Mouse (Mus musculus) megakaryocyte progenitor cell, adult 5-6 weeks (primary cell): Measurements from ENCODE around the gene Clba1. TPM values are rescaled to one million over a fixed set of nuclear protein-coding genes. Genes with fewer than 3 reads are reported as not detected.

Source experiments
- ATAC-seq: replicated peaks from 2 replicates; pipeline ENCODE4 v1.8.0; 2016; ENCODE audit warnings: mild to moderate bottlenecking, moderate TSS enrichment, inconsistent platforms; ENCODE audit not compliant: poor library complexity
- total RNA-seq, 2 experiments: library from RNA; stranded (forward) in 1 of 2; stranded (reverse) in 1 of 2; fragments of 157-497, 149-512 nt in 1 of 2; fragments of 200-1000 nt in 1 of 2; gene quantifications; 2 replicates each; pipeline versions ENCODE4 v1.2.3 to v1.2.4; 2015 to 2017

Clba1 gene
- 0.39 and 0.52 TPM in 2 replicates for total RNA-seq (2015)
- total RNA-seq (2017): 0.87 and 1.0 TPM in 2 replicates

DNA sequence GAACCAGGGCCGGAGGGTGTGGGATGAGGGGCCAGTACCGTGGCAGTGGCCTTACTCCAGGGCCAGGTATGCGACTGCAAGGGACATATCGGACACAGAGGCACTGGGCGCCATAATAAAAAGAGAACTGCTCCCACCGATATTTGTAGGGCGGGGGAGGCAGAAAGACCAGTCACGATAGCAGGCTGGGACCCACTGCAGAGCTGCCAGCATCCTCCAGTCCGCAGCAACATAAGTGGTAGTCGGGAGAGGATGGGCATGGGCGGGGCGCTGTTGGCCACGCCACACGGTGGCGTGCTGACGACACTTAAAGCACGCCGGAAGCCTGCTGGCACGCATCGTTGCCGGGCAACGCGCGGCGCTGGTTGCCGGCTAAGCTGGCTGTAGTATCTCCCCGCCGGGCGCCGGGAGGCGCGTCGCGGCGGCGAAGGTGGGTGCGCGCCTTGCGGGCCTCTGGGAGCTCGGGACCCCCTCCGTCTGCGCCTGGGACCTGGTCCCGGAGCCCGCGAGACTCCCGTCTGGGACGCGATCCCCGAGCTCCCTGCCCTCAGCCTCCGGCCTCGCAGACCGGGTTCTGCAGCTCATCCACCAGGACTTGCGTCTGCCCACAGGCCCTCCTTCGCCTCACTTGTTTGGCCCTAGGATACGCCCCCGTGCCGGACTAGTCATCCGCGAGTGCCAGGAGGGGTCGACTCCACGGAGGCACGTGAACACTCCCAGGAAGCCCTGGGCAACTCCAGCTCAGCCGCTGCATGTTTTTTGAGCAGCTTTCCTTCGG lies at the start of gene Clba1:
Clba1 (plus strand) TSS at position 351 of the 778 bp plus-strand sequence.
- peak; percentile 93 for ATAC-seq

DNA sequence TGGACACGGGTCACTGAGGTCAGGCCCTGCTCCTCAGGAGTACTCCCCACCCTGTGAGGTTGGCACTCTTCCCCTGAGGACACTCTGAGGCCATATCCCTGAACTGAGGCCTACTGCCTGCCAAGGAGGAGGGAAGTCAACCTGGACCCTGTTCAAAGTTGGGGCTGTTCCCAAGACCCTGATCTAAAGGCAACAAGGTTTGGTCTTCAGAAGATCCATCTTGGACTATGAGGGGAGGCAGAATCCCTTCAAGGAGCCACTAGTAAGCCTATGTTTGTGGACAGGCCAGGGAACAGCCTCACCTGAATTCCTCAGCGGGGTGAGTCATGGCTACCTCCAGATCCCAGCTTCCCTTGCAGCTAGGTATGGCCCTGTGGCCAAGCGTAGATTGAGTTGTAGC lies 49.3 kb upstream of the Clba1 start:
- no peak for ATAC-seq

DNA sequence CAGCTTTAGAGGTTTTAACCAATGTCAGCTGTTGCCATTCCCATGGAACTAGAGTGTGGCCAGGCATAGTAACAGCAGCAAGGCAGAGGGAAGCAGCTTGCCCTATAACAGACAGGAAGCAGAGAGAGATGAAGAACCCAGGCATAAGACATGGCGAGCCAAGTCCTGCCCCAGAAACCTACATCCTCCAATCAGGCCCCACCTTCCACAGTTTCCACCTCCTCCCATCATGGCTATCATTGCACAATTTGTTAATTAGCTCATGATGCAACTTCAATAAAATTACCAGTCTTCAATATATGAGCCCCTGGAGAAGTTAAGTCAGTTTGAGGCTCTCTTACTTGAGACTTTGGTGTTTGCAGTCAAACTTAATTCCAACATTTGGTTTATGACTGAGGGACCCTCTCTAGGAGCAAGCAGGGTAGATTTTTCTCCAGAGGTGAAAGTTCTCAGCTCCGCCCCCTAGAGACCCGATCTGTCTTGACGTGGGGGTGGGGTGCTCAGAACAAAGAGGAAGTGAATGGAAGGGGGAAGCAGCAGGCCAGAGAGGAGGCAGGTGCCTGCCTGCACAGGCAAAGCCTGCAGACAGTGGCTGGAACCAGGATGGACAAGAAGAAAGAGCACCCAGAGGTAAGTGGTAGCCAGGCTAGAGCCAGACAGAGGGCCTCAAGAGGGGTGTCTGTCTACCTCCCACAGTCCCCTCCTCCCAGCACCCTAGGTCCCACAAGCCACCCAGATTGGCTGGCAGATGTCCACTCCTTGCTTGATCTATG lies 48.4 kb upstream of the Clba1 start, which contains the start of gene Pld4:
Pld4 (plus strand) TSS at position 502 of the 773 bp plus-strand sequence.
- peak; percentile 76 for ATAC-seq

DNA sequence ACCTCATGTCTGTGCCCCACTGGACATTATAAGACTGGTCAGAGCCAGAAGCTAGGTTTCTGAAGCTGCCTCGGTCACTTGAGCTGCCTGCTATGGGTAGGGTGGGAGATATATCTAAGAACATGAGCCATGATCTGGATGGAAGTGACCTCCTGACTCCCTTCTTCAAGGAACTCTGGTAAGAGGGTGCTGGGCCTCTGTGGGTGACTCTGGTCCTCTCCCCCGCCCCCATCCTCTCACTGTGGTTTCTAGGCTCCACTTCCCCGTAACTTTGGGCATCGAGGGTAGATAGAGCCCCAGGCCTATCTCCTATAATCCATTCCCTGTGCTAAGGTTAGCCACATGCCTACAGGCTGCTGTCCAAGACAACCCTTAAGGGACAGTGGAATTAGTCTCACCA lies 47.3 kb upstream of the Clba1 start:
- ATAC-seq: no peak

DNA sequence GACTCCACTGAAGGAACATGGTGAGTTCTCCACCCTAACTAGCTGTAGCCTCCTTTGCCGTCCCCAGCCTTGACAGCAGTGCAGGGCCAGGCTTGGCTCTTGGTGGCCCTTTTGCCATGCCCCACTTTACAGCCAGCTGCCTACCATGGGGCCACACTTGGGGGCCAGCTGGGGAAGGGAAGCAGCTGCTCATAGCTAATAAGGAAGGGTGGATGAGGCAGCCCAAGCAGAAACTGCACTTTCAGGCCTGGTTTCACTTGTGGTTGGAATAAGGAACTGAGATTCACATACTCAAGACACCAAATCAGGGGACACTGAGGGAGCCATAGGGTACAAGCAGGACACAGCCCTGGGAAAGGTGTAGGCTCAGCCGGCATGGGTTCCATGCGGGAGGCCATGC lies 46.7 kb upstream of the Clba1 start:
- peak; percentile 75 for ATAC-seq

DNA sequence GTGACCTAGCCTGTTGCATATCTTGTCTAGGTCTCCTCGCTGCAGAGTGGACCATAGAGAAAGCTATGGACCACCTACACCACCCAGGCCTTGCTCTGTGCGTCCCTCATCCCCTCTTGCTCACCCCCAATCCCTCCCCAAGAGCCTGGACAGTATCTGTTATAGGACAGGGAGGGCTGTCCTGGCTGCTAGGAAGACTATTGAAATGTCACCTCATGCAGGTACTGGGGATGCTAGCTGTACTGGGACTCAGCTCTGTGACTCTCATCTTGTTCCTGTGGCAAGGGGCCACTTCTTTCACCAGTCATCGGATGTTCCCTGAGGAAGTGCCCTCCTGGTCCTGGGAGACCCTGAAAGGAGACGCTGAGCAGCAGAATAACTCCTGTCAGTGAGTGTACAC lies 45.6 kb upstream of the Clba1 start:
- no peak for ATAC-seq

DNA sequence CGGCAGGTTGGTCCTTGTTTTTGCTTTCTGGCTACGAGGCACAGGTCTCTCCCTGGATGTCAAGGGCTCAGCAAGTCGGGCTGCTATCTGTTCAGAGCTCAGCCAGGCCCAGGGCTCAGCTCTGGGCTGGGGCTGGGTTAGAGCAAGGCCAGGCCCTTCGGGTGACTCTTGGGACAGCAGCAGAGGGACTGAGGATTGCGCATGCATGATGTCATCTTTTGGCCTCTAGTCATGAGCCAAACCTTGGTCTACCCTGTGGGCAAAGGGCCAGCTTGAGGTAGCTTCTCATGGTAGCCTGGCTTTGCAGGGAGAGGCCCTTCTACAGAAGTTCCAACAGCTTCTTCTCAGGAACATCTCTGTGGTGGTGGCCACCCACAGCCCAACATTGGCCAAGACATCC lies 44.6 kb upstream of the Clba1 start:
- ATAC-seq: no peak

DNA sequence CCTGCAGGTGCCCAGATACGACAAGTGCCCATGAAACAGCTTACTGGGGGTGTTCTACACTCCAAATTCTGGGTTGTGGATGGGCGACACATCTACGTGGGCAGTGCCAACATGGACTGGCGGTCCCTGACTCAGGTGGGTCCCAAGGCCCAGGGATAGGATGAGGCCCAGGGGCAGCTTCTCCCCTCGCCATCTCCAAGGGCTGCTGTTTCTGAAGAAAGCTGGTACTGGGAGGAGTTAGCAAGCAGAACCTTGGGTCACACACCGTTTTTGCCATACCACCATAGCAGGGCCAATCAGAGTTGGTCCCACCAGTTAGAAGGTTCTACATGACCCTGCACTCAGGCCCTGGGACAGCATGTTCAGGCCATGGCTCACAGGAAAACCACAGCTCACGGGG lies 43.7 kb upstream of the Clba1 start:
- no peak for ATAC-seq

DNA sequence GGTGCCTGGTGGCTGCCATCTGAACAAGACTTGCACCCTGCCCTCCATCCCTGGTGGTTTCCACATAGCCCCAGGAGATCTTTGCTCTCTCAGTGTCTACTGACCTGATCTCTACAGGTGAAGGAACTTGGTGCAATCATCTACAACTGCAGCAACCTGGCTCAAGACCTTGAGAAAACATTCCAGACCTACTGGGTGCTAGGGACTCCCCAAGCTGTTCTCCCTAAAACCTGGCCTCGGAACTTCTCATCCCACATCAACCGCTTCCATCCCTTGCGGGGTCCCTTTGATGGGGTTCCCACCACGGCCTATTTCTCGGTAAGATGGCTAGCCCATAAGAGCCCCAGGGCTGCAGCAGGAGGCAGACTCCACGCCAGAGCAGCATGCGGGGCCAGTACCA lies 42.2 kb upstream of the Clba1 start:
- no peak for ATAC-seq

DNA sequence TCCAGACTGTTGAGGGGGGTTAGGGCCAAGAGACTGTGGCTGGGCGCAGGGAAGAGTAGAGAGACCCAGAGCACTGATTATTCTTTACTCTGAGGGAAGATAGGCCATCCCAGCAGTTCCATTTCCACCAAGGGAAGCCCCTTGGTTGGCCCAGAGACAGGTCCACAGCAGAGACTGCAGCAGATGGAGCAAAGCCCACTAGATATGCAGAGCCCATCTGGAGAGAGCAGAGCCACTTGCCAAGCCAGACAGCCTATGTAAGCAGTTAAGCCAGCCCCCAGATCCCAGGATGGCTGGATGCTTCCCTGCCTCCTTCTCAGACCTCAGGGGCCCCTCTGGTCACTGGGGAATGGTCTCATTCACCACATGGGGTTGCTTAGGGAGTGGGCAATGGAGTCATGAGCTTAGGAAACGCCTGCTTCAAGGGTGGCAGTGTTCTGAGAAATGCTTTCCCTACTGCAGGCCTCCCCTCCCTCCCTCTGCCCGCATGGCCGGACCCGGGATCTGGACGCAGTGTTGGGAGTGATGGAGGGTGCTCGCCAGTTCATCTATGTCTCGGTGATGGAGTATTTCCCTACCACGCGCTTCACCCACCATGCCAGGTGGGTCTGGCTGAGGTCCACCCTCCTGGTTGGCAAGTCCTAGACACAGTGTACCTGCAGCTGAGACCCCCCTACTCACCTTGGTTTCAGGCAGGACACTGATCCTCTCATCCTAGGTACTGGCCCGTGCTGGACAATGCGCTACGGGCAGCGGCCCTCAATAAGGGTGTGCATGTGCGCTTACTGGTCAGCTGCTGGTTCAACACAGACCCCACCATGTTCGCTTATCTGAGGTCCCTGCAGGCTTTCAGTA lies 41.5 kb upstream of the Clba1 start:
- no peak for ATAC-seq

DNA sequence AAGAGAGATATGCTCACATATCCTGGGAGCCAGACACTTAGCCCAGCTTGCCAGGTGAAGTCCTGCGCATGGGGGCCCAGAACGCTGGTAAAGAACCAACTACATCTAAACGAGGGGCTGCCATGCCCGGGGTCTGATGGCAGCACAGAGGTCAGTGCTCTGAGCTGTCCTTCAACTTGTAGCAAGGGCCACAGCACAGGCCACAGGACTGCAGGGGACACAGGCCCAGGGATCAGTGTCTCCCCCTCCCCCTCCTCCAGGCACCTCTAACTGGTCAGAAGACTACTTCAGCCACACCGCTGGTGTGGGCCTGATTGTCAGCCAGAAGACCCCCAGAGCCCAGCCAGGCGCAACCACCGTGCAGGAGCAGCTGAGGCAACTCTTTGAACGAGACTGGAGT lies 40.6 kb upstream of the Clba1 start:
- ATAC-seq: no peak

DNA sequence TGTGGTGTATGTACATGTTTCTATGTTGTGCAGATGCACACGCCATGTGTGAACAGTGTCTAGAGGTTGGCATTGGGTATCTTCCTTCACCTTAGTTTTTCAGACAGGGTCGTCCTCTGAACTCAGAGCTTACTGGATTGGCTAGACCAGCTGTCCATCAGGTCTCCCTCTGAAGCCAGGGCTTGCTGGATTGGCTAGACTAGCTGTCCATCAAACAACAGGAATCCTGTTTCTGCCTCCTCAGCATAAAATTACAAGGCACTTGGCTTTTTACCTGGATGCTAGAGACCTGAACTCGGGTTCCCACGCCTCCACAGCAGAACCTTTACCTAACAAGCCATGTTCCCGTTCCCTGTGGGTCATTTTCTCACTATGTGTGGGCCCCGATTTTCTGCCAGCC lies 39.7 kb upstream of the Clba1 start:
- no peak for ATAC-seq

DNA sequence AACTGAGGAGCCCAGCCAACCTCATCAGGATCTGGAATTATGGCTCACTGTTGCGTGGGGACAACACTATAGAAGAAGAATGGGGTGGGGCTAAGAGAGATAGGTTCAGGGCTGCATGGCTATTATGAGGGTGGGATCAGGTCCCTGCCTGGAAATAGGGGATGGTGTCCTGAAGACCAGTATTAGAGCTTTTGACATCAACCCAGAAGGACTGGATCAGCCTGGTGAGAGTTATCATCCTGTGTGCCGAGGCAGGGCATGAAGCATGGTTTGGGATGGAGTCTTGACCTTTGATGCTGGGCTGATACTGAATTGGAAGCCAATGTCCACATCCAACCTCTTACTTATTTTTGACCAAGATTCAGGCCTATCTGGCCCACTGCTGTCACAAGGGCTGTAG lies 39.0 kb upstream of the Clba1 start:
- ATAC-seq: no peak

DNA sequence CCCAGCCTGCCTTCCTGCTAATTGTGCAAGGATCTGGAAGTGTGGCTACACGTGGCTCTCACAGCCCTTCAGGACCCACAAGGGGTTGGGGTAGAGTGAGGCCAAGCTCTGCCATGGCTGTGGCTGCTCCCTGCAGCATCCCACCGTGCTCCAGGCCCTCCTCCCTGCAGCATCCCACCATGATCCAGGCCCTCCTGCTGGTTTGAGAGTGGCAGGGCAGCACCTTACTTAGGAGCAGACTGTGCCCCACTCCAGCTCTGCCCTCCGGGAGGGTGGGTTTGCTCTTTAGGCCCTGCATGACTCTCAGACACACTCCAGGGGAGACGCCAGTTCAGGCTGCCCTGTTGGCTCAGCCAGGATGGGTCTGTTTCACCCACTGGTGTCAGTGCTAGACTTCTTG lies 38.3 kb upstream of the Clba1 start:
- no peak for ATAC-seq

DNA sequence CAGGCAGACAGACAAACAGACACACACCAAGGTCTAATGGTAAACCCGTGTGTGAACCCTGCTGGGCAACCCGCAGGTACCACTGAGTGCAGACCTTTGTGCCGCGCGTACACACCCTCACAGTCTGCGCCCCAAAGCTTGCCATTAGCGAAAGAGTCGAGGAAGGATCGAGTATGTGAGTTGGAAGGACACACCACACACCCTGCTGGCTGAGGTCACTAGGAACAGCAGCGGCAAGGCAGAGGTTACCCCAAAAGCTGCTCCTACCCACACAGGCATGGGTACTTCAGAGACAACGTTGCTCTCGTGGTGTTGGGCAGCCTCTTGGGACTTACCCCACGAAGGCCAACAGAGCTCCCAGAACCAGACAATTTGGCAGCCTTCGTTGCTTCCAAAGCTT lies 36.4 kb upstream of the Clba1 start:
- no peak for ATAC-seq

DNA sequence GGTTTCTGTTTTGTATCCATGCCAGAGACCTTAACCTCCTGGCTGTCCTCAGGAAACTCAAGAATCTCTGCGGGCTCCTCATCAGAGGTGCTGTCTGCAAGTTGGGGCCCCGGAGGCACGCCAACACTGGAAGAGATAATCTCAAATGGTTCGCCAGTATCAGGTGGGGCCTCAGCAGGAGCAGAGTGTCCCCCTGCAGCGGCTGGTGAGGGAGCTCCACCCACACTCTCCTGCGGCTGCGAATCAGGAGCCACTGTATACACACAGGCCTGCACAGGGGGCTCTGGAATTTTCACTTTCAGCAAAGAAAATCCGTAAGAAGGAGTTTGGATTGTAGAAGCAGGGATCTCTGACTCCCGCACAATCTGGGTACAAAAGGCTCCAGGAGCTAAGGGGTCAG lies 35.4 kb upstream of the Clba1 start:
- no peak for ATAC-seq

DNA sequence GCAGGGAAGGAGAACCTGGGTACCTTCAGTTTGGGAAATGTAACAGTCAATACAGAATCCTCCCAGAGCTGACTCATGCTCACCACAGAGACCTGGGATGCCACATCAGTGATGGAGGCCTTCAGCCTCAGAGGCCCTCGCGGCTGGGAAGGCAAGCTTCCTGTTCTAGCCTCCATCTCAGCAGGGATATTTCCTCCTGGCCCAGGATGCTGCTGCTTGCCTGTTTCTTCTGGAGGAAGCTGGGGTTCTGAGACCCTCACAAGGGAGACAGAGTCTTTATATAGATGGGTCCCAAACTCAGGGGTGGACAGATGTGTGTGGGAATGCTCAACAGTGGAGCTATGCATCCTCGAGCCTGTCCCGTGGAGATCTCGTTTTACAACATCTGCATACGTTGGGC lies 34.7 kb upstream of the Clba1 start:
- no peak for ATAC-seq

DNA sequence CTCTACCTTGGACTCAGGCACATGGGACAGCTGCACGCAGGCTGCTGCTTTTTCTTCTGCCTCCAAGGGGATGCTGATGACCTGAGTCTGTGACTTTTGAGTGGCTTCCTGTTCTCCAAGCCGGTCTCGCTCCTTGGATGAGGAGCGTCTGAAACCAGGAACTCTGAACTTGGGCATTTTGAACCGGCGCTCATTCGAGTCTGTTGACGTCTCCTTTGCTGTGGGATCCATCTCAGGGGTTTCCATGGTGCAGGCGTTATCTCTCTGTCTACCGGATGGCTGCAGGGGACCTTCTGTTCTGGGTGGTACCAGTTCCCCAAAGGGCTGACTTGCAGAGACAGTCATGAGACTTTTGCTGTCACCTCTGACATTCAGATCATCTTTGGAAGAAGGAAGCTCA lies 34.3 kb upstream of the Clba1 start:
- no peak for ATAC-seq

DNA sequence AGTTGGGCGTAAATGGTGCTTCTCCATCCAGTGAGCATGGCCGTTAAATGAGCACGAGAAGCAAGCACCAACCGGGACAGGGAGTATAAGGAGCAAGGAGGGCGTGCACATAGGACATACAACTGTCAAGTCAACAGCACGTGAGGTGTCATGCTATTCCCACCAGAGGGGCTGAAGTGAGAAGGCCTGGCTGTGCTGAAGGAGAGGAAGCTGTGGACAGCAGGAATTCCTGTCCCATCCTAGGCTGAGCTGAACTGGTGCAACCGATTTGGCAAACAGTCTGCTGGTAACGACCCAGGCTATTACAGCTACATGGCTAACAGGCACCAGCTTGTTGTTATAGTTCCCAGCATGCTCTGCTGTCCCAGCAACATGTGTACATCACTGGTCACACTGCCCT lies 17.7 kb upstream of the Clba1 start:
- ATAC-seq: no peak

DNA sequence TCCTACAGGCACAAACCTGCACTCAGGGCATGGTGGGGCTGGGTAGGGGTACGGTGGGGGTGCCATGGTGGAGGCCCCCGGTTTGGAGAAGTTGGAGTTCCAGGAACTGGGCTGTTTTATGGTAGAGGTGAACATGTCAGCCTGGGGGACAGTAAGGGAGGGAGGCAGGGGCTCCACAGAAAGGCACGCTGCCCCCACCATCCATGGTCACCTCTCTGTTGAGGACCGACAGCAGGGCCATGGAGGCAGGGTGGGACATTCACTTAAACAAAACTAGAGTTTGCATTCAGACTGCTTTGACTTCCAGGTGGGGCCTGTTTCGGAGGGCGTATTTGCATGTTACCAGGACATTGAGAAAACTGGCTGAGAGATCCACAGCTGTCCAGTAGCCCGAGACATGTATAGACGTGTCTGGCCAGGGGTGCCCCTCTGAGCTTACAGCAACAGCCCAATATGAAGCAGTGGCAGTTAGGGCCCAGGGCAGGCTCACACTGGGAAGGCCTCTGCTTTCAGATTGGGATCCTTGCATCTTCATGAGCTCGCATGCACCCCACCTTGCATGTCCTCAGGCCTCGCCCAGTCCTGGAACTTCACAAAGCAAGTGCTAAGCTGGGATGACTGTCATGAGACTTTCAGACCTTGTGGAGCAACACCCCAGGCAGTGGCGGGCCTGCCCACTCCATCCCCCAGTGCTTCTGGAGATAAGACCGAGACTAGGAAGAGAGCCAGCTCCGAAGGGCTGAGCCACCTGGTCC lies 15.0 kb upstream of the Clba1 start:
- peak; percentile 90 for ATAC-seq

DNA sequence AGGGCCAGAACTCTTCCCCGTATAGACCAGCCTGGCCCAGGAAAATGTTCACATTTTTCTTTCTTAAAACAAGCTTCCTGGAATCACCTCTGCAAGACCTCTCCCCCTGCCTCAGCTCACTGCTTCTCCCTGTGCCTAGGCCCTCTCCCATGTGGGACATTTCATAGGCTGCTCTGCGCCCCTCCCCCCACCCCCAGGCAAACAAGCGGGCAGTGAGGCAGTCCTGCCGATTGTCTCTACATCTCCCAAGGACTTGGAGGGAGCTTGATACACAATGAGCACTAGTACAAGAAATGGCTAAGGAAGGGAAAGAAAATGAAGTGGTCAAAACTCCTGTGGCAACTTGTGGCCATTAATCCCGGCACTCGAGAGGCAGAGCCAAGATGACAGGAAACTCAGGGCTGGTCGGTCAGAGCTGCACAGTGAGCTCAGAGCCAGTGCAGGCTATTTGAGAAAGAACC lies 14.4 kb upstream of the Clba1 start:
- ATAC-seq: no peak
